Mouse (Mus musculus): ENCODE results near the gene Ckap4. TPM values are rescaled to one million over a fixed set of nuclear protein-coding genes. Genes with fewer than 3 reads are reported as not detected.

Gene Ckap4
- total and polyA plus RNA-seq, 2 experiments from 2014 or later = 45.6 to 59.8 TPM

DNA sequence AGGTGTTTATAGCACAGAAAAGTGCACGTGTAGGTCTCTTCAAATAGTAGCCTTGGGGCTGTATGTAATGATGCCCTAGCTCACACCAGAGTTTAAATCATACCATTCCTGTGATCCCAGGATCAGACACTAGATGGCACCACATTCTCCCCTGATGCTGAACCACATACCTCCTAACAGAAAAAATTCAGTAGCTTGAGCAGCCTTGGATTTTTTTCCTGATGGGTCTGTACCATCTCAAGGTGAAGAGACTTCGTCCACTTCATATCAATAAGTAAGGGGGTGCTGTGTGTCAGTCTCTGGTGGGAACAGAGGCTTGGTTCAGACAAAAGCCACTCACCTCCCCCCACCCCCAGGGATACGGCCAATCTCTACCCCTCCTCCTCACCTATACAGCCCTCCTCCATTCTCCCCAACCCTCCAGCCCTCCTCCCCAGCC, 18.3 kb downstream of the Ckap4 start:
- no peaks in the 10 kb centered on the region for H3K4me1 ChIP-seq (ENCODE audit: control insufficient read depth, insufficient read depth)
- TF ChIP-seq CTCF (IDR thresholded peaks at IDR 0.05; ENCODE audit: low read depth) = peak; percentile 90
- no peak for TF ChIP-seq EP300 (IDR thresholded peaks at IDR 0.05; ENCODE audit: low read depth)
- no peak overlapping the region for H3K4me2 ChIP-seq (ENCODE audit: low read depth, low read length)
- H3K4me3 ChIP-seq (ENCODE audit: low read depth, low read length) = no peak overlapping the region
- no peaks in the 10 kb centered on the region for H3K27me3 ChIP-seq (ENCODE audit: control insufficient read depth, insufficient read depth, low read length)
- DNase-seq (ENCODE audit: low spot score) (peak; percentile 75), ATAC-seq (ENCODE audit: insufficient read depth, low read depth) (peak; percentile 72)
- H3K36me3 ChIP-seq (replicated peaks; ENCODE audit: control insufficient read depth, insufficient read depth, low read length) = no peaks in the 10 kb centered on the region
- no peak overlapping the region for H3K9ac ChIP-seq (replicated peaks; ENCODE audit: low read depth, low read length)
- no peaks in the 10 kb centered on the region for H3K9me3 ChIP-seq (replicated peaks; ENCODE audit: control insufficient read depth, low read length)
- WGBS = 14% methylated on average over 3 of the region's 3 CpGs
- no peak overlapping the region for H3K27ac ChIP-seq (ENCODE audit: low read depth)

DNA sequence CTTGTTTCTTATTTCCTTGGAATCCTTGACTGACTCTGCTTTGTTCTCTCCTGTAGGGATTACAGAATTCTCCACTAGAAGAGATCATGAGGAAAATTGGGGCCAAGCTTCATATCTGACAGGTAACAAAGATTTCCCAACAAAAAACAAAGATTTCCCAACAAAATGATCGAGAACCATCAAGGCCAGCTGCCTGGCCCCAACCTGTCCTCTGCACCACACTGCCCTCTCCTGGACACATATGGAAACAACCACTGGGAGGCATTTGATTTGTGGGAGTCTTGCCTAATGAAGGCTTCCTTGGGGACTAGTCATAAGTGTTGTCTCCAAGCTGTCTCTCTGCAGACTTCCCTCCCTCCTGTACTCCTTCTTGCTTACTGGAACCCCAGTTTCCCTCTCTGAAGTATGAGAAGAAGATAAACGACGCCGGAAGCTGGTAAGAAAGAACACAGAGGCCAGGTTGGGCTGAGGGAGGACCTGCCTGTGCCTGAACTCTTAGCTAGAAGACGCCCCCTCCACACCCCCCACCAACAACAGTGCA, 19.8 kb downstream of the Ckap4 start:
- H3K9me3 ChIP-seq (replicated peaks; ENCODE audit: control insufficient read depth, low read length) = no peaks in the 10 kb centered on the region
- no peaks in the 10 kb centered on the region for H3K36me3 ChIP-seq (replicated peaks; ENCODE audit: control insufficient read depth, insufficient read depth, low read length)
- no peak overlapping the region for H3K27ac ChIP-seq (ENCODE audit: low read depth)
- no peak overlapping the region for H3K9ac ChIP-seq (replicated peaks; ENCODE audit: low read depth, low read length)
- H3K27me3 ChIP-seq (ENCODE audit: control insufficient read depth, insufficient read depth, low read length) = no peaks in the 10 kb centered on the region
- no peak overlapping the region for H3K4me2 ChIP-seq (ENCODE audit: low read depth, low read length)
- H3K4me1 ChIP-seq (ENCODE audit: control insufficient read depth, insufficient read depth) = no peaks in the 10 kb centered on the region
- ATAC-seq (ENCODE audit: insufficient read depth, low read depth) = no peak
- TF ChIP-seq EP300 (IDR thresholded peaks at IDR 0.05; ENCODE audit: low read depth) (no peak), CTCF (IDR thresholded peaks at IDR 0.05; ENCODE audit: low read depth) (peak; percentile 89)
- WGBS = 24% methylated on average over 5 of the region's 5 CpGs
- DNase-seq (ENCODE audit: low spot score) = peak; percentile 34
- H3K4me3 ChIP-seq (ENCODE audit: low read depth, low read length) = no peak overlapping the region

DNA sequence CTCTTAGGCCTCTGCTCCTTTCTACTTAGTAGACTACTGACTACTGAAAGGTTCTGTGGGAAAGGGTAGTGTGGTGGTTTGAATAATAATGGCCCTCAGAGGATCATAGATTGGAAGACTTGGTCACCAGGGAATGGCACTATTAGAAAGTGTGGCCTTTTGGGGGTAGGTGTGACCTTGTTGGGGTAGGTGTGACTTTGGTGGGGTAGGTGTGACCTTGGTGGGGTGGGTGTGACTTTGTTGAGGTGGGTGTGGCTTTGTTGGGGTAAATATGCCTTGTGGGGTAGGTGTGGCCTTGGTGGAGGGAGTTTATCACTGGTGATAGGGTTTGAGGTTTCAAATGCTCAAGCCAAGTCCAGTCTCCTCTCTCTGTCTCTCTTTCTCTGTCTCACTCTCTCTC, 21.1 kb downstream of the Ckap4 start:
- DNase-seq (ENCODE audit: low spot score) (no peak), ATAC-seq (ENCODE audit: insufficient read depth, low read depth) (no peak)
- no peak for TF ChIP-seq EP300 (IDR thresholded peaks at IDR 0.05; ENCODE audit: low read depth)
- TF ChIP-seq CTCF (IDR thresholded peaks at IDR 0.05; ENCODE audit: low read depth) = no peak
- no peak overlapping the region for H3K9ac ChIP-seq (replicated peaks; ENCODE audit: low read depth, low read length)
- H3K4me1 ChIP-seq (ENCODE audit: control insufficient read depth, insufficient read depth) = no peaks in the 10 kb centered on the region
- no peaks in the 10 kb centered on the region for H3K27me3 ChIP-seq (ENCODE audit: control insufficient read depth, insufficient read depth, low read length)
- H3K36me3 ChIP-seq (replicated peaks; ENCODE audit: control insufficient read depth, insufficient read depth, low read length) = no peaks in the 10 kb centered on the region
- no peak overlapping the region for H3K4me3 ChIP-seq (ENCODE audit: low read depth, low read length)
- no peak overlapping the region for H3K27ac ChIP-seq (ENCODE audit: low read depth)
- no peaks in the 10 kb centered on the region for H3K9me3 ChIP-seq (replicated peaks; ENCODE audit: control insufficient read depth, low read length)
- no peak overlapping the region for H3K4me2 ChIP-seq (ENCODE audit: low read depth, low read length)

DNA sequence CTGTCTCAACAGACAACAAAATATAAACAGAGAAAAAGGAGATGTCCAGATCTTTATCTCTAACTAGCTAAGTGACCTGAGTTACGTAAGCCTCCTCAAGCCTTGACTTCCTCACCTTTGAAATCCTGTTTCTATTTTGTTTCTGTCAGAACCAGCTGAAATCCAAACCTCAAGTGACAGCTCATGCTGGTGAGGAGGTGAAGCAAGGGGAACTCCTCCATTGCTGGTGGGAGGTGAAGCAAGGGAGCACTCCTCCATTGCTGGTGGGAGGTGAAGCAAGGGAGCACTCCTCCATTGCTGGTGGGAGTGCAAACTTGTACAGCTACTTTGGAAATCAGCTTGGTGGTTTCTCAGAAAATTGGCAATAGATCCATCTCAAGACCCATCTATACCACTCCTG, 25.3 kb downstream of the Ckap4 start:
- no peak overlapping the region for H3K4me2 ChIP-seq (ENCODE audit: low read depth, low read length)
- no peaks in the 10 kb centered on the region for H3K4me1 ChIP-seq (ENCODE audit: control insufficient read depth, insufficient read depth)
- H3K9ac ChIP-seq (replicated peaks; ENCODE audit: low read depth, low read length) = no peak overlapping the region
- no peak overlapping the region for H3K4me3 ChIP-seq (ENCODE audit: low read depth, low read length)
- no peak overlapping the region for H3K27ac ChIP-seq (ENCODE audit: low read depth)
- 79% methylated on average over 1 of the region's 1 CpGs for WGBS
- H3K27me3 ChIP-seq (ENCODE audit: control insufficient read depth, insufficient read depth, low read length) = no peaks in the 10 kb centered on the region
- no peak for TF ChIP-seq EP300 (IDR thresholded peaks at IDR 0.05; ENCODE audit: low read depth)
- TF ChIP-seq CTCF (IDR thresholded peaks at IDR 0.05; ENCODE audit: low read depth) = no peak
- H3K9me3 ChIP-seq (replicated peaks; ENCODE audit: control insufficient read depth, low read length) = no peaks in the 10 kb centered on the region
- H3K36me3 ChIP-seq (replicated peaks; ENCODE audit: control insufficient read depth, insufficient read depth, low read length) = no peaks in the 10 kb centered on the region
- DNase-seq (ENCODE audit: low spot score) (no peak), ATAC-seq (ENCODE audit: insufficient read depth, low read depth) (no peak)

DNA sequence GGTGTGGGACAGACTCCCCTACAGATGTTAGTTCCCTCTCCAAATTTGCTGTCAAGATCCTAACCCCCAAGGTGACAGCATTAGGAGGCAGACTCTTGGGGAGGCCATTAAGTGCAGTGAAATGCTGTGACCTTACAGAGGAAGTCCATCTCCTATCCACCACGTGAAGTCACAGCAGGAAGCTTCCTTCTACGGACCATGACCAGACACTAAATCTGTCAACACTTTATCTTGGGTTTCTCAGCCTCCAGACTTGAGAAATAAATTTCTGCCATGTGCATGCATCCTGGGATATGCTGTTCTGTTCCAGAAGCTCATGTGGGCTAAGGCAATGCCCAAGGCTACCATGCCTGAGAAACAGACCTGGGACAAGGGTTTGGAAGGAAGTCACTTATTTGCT, 35.0 kb downstream of the Ckap4 start:
- no peak for ATAC-seq (ENCODE audit: insufficient read depth, low read depth)
- no peak for DNase-seq (ENCODE audit: low spot score)
- TF ChIP-seq EP300 (IDR thresholded peaks at IDR 0.05; ENCODE audit: low read depth) (no peak), CTCF (IDR thresholded peaks at IDR 0.05; ENCODE audit: low read depth) (no peak)
- Histone ChIP-seq H3K9me3 (replicated peaks; ENCODE audit: control insufficient read depth, low read length) (no peaks in the 10 kb centered on the region), H3K36me3 (replicated peaks; ENCODE audit: control insufficient read depth, insufficient read depth, low read length) (no peaks in the 10 kb centered on the region), H3K9ac (replicated peaks; ENCODE audit: low read depth, low read length) (no peak overlapping the region), H3K4me3 (ENCODE audit: low read depth, low read length) (no peak overlapping the region), H3K4me1 (ENCODE audit: control insufficient read depth, insufficient read depth) (peaks cover 10% of the 10 kb centered on the region; the same call in 1 of the 2 replicates), H3K27me3 (ENCODE audit: control insufficient read depth, insufficient read depth, low read length) (no peaks in the 10 kb centered on the region), H3K4me2 (ENCODE audit: low read depth, low read length) (no peak overlapping the region), H3K27ac (ENCODE audit: low read depth) (no peak overlapping the region)
- WGBS = 18% methylated on average over 2 of the region's 2 CpGs

DNA sequence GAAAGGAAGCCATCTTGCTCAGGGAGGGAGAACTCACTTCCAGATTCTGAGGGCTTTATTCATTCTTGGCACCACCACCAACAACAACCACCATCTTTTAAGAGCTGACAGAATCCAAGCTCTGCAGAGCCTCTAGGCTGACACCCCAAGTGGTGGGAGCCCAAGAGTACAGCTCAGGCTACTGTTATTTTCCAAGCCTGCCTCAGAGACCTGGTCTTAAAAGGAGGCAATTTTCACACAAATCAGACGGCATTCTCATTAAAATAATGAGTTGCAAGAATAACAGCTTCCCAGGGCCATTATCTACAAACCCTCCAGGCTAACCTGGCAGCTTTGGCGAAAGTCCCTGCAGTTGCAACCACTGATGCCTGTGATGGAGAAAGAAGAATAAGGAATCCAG, 37.1 kb downstream of the Ckap4 start:
- Histone ChIP-seq H3K4me2 (ENCODE audit: low read depth, low read length) (no peak overlapping the region), H3K9me3 (replicated peaks; ENCODE audit: control insufficient read depth, low read length) (no peaks in the 10 kb centered on the region), H3K27ac (ENCODE audit: low read depth) (no peak overlapping the region), H3K4me3 (ENCODE audit: low read depth, low read length) (no peak overlapping the region), H3K36me3 (replicated peaks; ENCODE audit: control insufficient read depth, insufficient read depth, low read length) (no peaks in the 10 kb centered on the region), H3K4me1 (ENCODE audit: control insufficient read depth, insufficient read depth) (peaks cover 10% of the 10 kb centered on the region; the same call in 1 of the 2 replicates), H3K27me3 (ENCODE audit: control insufficient read depth, insufficient read depth, low read length) (no peaks in the 10 kb centered on the region), H3K9ac (replicated peaks; ENCODE audit: low read depth, low read length) (no peak overlapping the region)
- no peak for DNase-seq (ENCODE audit: low spot score)
- WGBS = 73% methylated on average over 2 of the region's 2 CpGs
- no peak for TF ChIP-seq EP300 (IDR thresholded peaks at IDR 0.05; ENCODE audit: low read depth)
- no peak for TF ChIP-seq CTCF (IDR thresholded peaks at IDR 0.05; ENCODE audit: low read depth)
- no peak for ATAC-seq (ENCODE audit: insufficient read depth, low read depth)

All from heart, postnatal 0 days (tissue).